Mouse (Mus musculus): Measurements from ENCODE around the gene Eef2. TPM values are rescaled to one million over a fixed set of nuclear protein-coding genes. Genes with fewer than 3 reads are reported as not detected.

Eef2 gene
- polyA plus RNA-seq, 1 experiment = 1,040 TPM

DNA sequence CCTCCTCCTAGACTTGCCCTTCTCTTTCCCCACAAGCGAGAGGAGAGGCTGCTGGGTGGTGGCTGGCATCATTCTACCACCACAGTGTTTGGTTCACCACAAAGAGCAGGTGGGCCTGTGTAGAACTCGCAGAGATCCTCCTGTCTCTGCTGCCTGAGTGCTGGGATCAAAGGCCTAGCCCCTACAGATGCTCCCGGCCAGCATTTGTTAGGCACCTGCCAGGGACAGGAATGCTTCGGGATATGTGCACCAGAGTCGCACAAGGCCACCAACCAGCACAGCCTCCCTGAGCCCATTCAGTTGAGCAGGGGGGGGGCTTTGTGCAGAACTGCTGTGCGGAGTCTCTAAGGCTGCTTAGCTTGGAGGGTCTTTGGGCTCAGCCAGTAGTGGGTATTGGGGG is 31.1 kb upstream of the Eef2 start:
- Histone ChIP-seq H3K4me1 (ENCODE audit: control insufficient read depth, insufficient read depth, low read length) (peaks cover 3% of the 10 kb centered on the region; the same call in 1 of the 2 replicates), H3K4me3 (ENCODE audit: insufficient read depth, low read length) (no peak overlapping the region), H3K27ac (ENCODE audit: insufficient read depth, low read length) (no peak overlapping the region)
- no peak for TF ChIP-seq POLR2A (IDR thresholded peaks at IDR 0.05; ENCODE audit: extremely low read depth, insufficient read depth, low read length)
- no peak for TF ChIP-seq CTCF (IDR thresholded peaks at IDR 0.05; ENCODE audit: extremely low read depth, insufficient read depth, low read length)

DNA sequence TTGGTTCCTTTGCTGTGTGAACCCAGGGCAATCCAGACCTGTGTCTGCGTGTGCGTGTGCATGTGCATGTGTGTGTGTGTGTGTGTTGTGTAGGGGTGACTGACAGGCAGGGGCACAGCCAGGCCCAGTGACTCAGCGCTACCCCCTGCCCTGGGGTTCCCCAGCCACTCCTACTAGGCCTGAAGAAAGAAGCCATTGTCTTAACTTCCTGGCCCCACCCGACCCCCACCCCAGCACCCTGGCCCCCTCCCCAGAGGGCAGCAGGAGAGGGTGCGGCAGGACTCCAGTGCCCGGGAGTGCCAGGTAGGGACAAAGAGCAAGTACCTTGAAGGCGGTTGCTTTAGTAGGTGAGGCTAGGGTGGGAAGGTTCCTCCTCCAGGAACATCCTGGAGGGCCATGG is 30.7 kb upstream of the Eef2 start:
- peaks cover 3% of the 10 kb centered on the region; the same call in 1 of the 2 replicates for H3K4me1 ChIP-seq (ENCODE audit: control insufficient read depth, insufficient read depth, low read length)
- TF ChIP-seq POLR2A (IDR thresholded peaks at IDR 0.05; ENCODE audit: extremely low read depth, insufficient read depth, low read length) (no peak), CTCF (IDR thresholded peaks at IDR 0.05; ENCODE audit: extremely low read depth, insufficient read depth, low read length) (no peak)
- H3K27ac ChIP-seq (ENCODE audit: insufficient read depth, low read length) = no peak overlapping the region
- no peak overlapping the region for H3K4me3 ChIP-seq (ENCODE audit: insufficient read depth, low read length)

DNA sequence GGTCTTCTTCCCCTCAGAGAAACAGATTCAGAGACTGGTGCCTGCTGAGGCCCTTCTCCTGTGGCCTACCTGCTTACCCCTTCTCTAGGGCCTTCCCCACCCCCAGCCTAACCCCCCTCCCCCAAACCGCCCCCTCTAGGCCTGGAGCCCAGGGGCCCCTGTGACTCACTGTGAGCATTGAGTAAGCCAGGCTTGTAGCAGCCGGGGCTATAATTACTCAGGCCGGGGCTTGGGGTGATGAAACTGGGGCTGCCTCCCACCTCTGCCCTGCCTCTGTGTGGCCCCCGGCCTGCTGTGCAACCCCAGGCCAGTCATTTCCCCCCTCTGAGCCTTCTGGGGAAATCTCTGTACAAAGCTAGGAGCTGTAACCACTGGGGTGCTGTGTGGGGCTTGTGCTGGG is 30.1 kb upstream of the Eef2 start:
- peaks cover 3% of the 10 kb centered on the region; the same call in 1 of the 2 replicates for H3K4me1 ChIP-seq (ENCODE audit: control insufficient read depth, insufficient read depth, low read length)
- TF ChIP-seq CTCF (IDR thresholded peaks at IDR 0.05; ENCODE audit: extremely low read depth, insufficient read depth, low read length) (no peak), POLR2A (IDR thresholded peaks at IDR 0.05; ENCODE audit: extremely low read depth, insufficient read depth, low read length) (no peak)
- no peak overlapping the region for H3K27ac ChIP-seq (ENCODE audit: insufficient read depth, low read length)
- H3K4me3 ChIP-seq (ENCODE audit: insufficient read depth, low read length) = no peak overlapping the region

DNA sequence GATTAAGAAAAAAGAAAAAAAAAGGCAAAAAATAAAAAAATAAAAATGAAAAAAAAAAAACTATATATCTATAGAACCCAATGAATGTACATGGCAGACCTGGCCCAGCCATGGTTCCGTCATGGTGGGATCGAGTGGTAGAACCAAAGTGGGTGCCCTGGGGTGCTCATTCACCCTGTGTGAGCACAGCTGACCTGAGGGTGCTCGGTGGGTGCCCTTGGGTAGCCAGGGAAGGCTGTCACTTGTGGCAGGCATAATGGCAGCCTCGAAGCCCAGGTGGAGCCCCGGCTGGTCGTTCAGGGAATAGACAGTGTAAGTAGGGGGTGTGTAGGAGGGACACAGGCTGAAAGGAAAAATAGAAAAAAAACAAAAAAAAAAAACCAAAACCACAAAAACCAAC is 25.2 kb upstream of the Eef2 start:
- Histone ChIP-seq H3K4me3 (ENCODE audit: insufficient read depth, low read length) (no peak overlapping the region), H3K27ac (ENCODE audit: insufficient read depth, low read length) (no peak overlapping the region), H3K4me1 (ENCODE audit: control insufficient read depth, insufficient read depth, low read length) (no peaks in the 10 kb centered on the region)
- no peak for TF ChIP-seq POLR2A (IDR thresholded peaks at IDR 0.05; ENCODE audit: extremely low read depth, insufficient read depth, low read length)

DNA sequence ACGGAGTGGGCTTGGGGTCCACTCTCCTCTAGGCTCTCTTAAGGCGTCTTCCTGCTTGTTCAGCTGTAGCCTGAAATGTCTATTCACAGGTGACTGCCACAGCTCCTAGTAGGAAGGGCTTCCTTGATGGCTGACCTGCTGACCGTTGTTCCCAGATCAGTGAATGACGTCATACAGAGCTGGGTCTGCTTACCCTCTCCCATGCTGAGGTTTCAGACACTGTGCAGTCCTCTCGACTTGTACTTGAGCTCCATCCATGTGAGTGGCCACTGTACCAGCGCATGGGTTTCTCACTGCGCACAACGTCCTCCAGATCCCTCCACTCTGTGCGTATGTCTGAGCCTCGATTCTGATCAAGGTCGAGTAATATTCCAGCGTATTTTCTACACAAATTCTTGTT is 23.8 kb upstream of the Eef2 start:
- Histone ChIP-seq H3K27ac (ENCODE audit: insufficient read depth, low read length) (no peak overlapping the region), H3K4me3 (ENCODE audit: insufficient read depth, low read length) (no peak overlapping the region), H3K4me1 (ENCODE audit: control insufficient read depth, insufficient read depth, low read length) (no peaks in the 10 kb centered on the region)
- TF ChIP-seq CTCF (IDR thresholded peaks at IDR 0.05; ENCODE audit: extremely low read depth, insufficient read depth, low read length) (no peak), POLR2A (IDR thresholded peaks at IDR 0.05; ENCODE audit: extremely low read depth, insufficient read depth, low read length) (0 out of 2 replicates have a peak, but pooled peaks have one; percentile 6)

DNA sequence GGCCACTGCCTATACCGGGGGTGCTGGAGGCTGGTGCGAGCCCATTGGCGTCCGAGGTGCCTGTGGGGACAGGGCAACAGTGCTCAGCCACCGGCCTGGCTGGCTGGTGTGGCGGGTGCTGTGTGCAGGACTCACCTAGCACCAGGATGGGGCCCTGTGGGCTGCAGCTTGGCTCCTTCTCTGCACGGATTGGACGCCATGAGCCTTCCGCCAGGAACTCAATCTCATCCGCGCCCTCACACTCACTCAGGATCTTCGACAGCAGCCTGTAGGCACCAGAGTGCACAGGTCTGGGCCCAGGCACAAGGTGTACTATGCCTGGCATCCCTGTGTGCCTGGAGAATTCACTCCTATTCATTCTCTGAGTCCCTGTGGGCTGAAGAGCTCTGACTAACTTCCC is 22.1 kb upstream of the Eef2 start:
- TF ChIP-seq CTCF (IDR thresholded peaks at IDR 0.05; ENCODE audit: extremely low read depth, insufficient read depth, low read length) (no peak), POLR2A (IDR thresholded peaks at IDR 0.05; ENCODE audit: extremely low read depth, insufficient read depth, low read length) (no peak)
- Histone ChIP-seq H3K4me1 (ENCODE audit: control insufficient read depth, insufficient read depth, low read length) (no peaks in the 10 kb centered on the region), H3K4me3 (ENCODE audit: insufficient read depth, low read length) (no peak overlapping the region), H3K27ac (ENCODE audit: insufficient read depth, low read length) (peak overlapping the region; percentile 75; the same call in 1 of the 2 replicates)

DNA sequence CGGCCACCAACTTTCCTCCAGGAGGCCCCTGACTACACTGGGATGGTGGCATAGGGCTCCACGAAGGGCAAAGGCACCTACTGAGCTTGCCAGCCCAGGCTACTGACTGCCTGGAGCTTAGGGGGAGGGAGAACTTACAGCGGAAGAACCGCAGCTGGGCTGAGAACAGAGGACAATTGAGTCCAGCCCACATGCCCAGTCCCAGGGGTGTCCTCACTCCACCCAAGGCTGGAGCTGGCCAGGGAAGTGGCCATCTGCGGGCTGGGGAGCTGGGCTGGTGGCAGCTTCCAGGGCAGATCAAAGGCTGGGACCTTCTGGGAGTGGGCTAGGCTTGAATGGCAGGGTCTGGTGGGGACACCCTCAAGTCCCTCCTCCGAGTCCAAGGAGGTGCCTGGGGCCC is 21.7 kb upstream of the Eef2 start:
- H3K4me3 ChIP-seq (ENCODE audit: insufficient read depth, low read length) = no peak overlapping the region
- no peaks in the 10 kb centered on the region for H3K4me1 ChIP-seq (ENCODE audit: control insufficient read depth, insufficient read depth, low read length)
- peak overlapping the region; percentile 75 for H3K27ac ChIP-seq (ENCODE audit: insufficient read depth, low read length)
- TF ChIP-seq CTCF (IDR thresholded peaks at IDR 0.05; ENCODE audit: extremely low read depth, insufficient read depth, low read length) = no peak
- no peak for TF ChIP-seq POLR2A (IDR thresholded peaks at IDR 0.05; ENCODE audit: extremely low read depth, insufficient read depth, low read length)

DNA sequence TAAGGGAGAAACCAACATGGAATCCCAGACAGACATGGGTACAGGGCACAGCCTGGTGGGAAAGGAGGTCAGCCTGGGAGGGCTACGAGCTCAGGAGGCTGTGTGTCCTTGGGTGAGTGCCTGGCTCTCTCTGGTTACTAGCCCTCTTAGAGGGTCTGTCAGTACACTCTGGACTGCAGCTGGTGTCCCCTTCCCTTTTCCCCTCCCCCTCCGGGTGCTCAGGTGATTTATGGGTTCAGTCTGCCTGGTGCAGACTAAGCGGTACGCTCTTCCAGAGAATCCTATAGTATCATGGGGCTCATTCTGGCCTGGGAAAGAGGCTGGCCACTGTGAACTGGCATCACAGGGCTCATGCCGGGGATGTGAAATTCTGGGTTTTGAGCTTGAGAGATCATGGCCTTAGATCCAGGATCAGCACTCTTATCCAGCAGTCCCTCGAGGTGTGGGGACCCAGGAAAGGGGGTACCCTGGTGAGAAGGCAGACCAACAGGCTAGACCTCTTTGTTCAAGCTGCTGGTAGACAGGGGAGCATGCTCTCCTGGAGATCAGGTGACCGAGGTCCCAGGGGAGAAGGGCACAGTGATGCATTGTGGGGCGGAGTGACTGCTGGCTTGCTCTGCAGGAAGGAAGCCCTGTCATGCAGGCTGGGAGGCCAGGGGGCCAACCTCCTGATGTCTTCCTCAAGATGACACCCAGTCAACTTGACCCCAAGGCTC is 14.7 kb upstream of the Eef2 start:
- peaks cover 2% of the 10 kb centered on the region; the same call in 1 of the 2 replicates for H3K4me1 ChIP-seq (ENCODE audit: control insufficient read depth, insufficient read depth, low read length)
- no peak overlapping the region for H3K4me3 ChIP-seq (ENCODE audit: insufficient read depth, low read length)
- TF ChIP-seq POLR2A (IDR thresholded peaks at IDR 0.05; ENCODE audit: extremely low read depth, insufficient read depth, low read length) (no peak), CTCF (IDR thresholded peaks at IDR 0.05; ENCODE audit: extremely low read depth, insufficient read depth, low read length) (no peak)
- no peak overlapping the region for H3K27ac ChIP-seq (ENCODE audit: insufficient read depth, low read length)

DNA sequence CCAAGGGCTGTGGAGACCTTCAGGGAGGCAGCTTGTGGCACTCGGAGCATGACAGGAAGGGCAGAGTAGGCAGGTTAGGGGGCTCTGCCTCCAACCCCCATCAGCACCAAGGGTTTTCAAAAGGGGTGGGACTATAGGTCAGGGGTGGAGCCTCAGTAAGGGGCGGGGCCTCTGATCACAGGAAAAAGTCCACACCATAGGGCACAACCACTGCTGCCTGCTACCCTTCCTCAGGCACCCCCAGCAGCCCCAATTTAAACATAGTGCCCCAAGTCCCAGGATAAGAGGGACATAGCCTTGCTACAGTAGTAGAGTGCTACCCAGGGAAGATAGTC is 14.1 kb upstream of the Eef2 start:
- H3K27ac ChIP-seq (ENCODE audit: insufficient read depth, low read length) = no peak overlapping the region
- no peak overlapping the region for H3K4me3 ChIP-seq (ENCODE audit: insufficient read depth, low read length)
- peaks cover 3% of the 10 kb centered on the region; the same call in 1 of the 2 replicates for H3K4me1 ChIP-seq (ENCODE audit: control insufficient read depth, insufficient read depth, low read length)
- TF ChIP-seq POLR2A (IDR thresholded peaks at IDR 0.05; ENCODE audit: extremely low read depth, insufficient read depth, low read length) = no peak
- TF ChIP-seq CTCF (IDR thresholded peaks at IDR 0.05; ENCODE audit: extremely low read depth, insufficient read depth, low read length) = no peak

DNA sequence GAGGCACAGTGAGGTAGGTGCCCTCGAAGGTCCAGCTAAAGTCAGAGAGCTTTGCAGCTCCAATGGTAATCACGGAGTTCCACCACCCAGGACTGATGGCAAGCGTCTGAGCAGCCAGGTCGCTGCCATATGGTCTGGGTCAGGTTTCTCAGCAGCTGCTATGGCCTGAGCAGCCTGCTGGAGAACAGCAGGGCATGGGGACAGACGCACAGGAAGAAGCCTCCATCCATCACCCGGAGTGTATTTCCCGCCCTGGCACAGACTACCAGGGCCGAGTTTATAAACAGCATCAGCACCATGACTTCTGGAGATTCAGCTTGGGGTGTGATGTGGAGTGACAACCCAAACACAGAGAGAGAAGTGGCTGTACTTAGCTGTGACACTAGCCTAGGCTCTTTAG is 11.3 kb upstream of the Eef2 start:
- Histone ChIP-seq H3K4me3 (ENCODE audit: insufficient read depth, low read length) (no peak overlapping the region), H3K4me1 (ENCODE audit: control insufficient read depth, insufficient read depth, low read length) (peaks cover 3% of the 10 kb centered on the region; the same call in 1 of the 2 replicates), H3K27ac (ENCODE audit: insufficient read depth, low read length) (no peak overlapping the region)
- TF ChIP-seq CTCF (IDR thresholded peaks at IDR 0.05; ENCODE audit: extremely low read depth, insufficient read depth, low read length) (no peak), POLR2A (IDR thresholded peaks at IDR 0.05; ENCODE audit: extremely low read depth, insufficient read depth, low read length) (no peak)
